Mouse (Mus musculus): ENCODE results near the gene Fhl3. TPM values are rescaled to one million over a fixed set of nuclear protein-coding genes. Genes with fewer than 3 reads are reported as not detected.

Fhl3 gene
- polyA plus RNA-seq, 1 experiment from 2014 or later = 2.7 TPM

- H3K27me3 ChIP-seq (ENCODE audit: insufficient read depth, low read length) = no peaks in the 10 kb centered on the region
- TF ChIP-seq CTCF (IDR thresholded peaks at IDR 0.05; ENCODE audit: low read depth) (no peak), EP300 (IDR thresholded peaks at IDR 0.05; ENCODE audit: low read depth) (no peak)
- peak overlapping the region; percentile 86 for H3K9ac ChIP-seq (replicated peaks)
- peak overlapping the region; percentile 83 for H3K4me3 ChIP-seq (ENCODE audit: low read depth, low read length)
- H3K36me3 ChIP-seq (replicated peaks; ENCODE audit: insufficient read depth, low read length) = 0 out of 2 replicates have a peak, but pooled peaks cover 3% of the 10 kb centered on the region
- no peak for ATAC-seq
- 59% methylated on average over 3 of the region's 3 CpGs for WGBS (ENCODE audit: insufficient replicate concordance)
- H3K4me1 ChIP-seq (ENCODE audit: insufficient read depth) = peaks cover 26% of the 10 kb centered on the region
- peak overlapping the region; percentile 60; the same call in 1 of the 2 replicates for H3K27ac ChIP-seq (ENCODE audit: low read depth)
- no peak for DNase-seq
- H3K4me2 ChIP-seq (ENCODE audit: low read depth, low read length) = peak overlapping the region; percentile 84
- no peaks in the 10 kb centered on the region for H3K9me3 ChIP-seq (ENCODE audit: low read length)
Measured at GRCm38 (mm10) chr4:124692416-124692861, 8.1 kb upstream of the Fhl3 start.

DNA sequence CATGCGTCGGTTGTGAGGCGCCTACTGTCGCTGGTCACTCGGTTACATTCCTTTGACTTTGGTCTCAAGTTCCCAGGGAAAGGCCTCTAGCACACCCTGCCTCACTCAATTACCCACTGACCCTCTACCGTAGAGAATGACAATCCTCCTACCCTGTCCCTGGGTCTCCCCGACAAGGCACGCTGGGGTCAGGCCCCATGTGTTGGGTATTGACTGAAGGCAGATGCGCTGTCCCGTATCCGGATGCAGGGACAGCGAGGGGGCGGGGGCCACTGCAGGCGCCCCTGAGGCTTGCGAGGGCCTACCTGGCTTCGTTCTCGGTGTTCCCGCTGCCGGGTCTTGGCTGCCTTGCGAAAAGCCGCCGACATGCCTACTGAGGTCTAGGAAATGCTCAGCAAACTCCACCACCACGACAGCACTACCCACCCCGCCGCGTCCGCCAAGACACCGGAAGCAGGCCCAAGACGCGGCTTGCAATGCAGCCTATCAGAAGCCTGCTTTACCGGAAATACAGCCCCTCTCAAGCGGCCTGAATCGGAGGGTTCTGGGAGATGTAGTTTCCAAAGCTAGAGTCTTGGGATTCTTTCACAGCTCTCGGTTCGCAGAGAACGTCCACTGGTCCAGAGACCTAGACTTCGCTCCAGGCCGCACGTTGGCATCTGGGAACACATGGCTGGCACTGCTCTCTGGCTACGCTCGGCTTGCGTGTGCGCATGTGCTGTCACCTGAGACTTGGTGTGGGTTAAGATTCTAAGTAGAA, 7.2 kb upstream of the Fhl3 start, which contains the start of gene Utp11:
Utp11 (minus strand) TSS at position 466 of the 760 bp plus-strand sequence.
- Histone ChIP-seq H3K4me3 (ENCODE audit: low read depth, low read length) (peak within 1 kb of the TSS; percentile 83), H3K4me2 (ENCODE audit: low read depth, low read length) (peak within 1 kb of the TSS; percentile 84), H3K9me3 (ENCODE audit: low read length) (no peaks in the 10 kb centered on the region), H3K27ac (ENCODE audit: low read depth) (peak within 1 kb of the TSS; percentile 60), H3K27me3 (ENCODE audit: insufficient read depth, low read length) (no peaks in the 10 kb centered on the region), H3K4me1 (ENCODE audit: insufficient read depth) (peaks cover 26% of the 10 kb centered on the region), H3K36me3 (replicated peaks; ENCODE audit: insufficient read depth, low read length) (no peaks in the 10 kb centered on the region), H3K9ac (replicated peaks) (peak within 1 kb of the TSS; percentile 86)
- WGBS (ENCODE audit: insufficient replicate concordance) = 1% methylated on average over 43 of the region's 43 CpGs
- peak; percentile 97 for ATAC-seq
- TF ChIP-seq EP300 (IDR thresholded peaks at IDR 0.05; ENCODE audit: low read depth) (no peak), CTCF (IDR thresholded peaks at IDR 0.05; ENCODE audit: low read depth) (no peak)
- peak; percentile 88 for DNase-seq

GRCm38 (mm10) chr4:124694572-124694971, 5.9 kb upstream of the Fhl3 start:
- Histone ChIP-seq H3K4me3 (ENCODE audit: low read depth, low read length) (no peak overlapping the region), H3K27ac (ENCODE audit: low read depth) (no peak overlapping the region), H3K36me3 (replicated peaks; ENCODE audit: insufficient read depth, low read length) (no peaks in the 10 kb centered on the region), H3K4me1 (ENCODE audit: insufficient read depth) (peaks cover 26% of the 10 kb centered on the region), H3K27me3 (ENCODE audit: insufficient read depth, low read length) (no peaks in the 10 kb centered on the region), H3K9me3 (ENCODE audit: low read length) (no peaks in the 10 kb centered on the region), H3K9ac (replicated peaks) (no peak overlapping the region), H3K4me2 (ENCODE audit: low read depth, low read length) (no peak overlapping the region)
- ATAC-seq (no peak), DNase-seq (no peak)
- no peak for TF ChIP-seq EP300 (IDR thresholded peaks at IDR 0.05; ENCODE audit: low read depth)
- no peak for TF ChIP-seq CTCF (IDR thresholded peaks at IDR 0.05; ENCODE audit: low read depth)
- WGBS (ENCODE audit: insufficient replicate concordance) = 93% methylated on average over 2 of the region's 2 CpGs

DNA sequence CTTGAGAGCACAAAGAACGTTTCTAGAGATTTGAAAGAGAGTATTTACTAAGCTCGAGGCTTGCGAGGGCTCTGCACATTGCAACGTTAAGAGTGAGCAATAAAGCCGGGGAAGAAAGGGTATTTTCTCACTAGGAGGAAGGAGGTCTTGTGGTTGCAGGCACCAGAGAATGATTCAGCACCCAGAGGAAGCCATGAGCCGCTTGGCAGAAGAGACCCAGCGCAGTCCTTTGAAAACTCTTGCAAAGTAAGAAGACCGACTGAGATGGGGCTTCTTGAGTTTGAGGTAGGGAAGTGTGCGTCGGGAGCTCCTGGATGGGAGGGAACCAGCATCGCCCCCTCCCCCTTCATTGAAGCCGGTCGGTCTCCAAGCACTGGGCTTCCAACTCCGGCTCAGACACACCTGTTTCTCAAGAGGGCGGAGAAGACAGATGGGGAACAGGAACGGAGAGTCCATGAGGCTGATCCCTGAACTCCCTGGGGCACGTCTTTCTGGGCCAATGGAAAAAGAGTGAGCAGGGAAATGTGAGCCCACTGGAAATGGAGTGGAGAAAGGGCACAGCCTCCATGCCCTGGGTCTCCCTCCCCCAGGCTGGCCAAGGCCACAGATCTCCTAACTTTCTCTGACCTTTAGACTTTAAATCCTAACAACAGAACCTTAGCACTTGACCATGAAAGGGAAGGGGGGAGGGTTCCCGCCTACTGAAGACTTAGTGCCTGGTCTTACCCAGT, 4.5 kb upstream of the Fhl3 start:
- Histone ChIP-seq H3K9me3 (ENCODE audit: low read length) (no peaks in the 10 kb centered on the region), H3K9ac (replicated peaks) (no peak overlapping the region), H3K4me2 (ENCODE audit: low read depth, low read length) (peak overlapping the region; percentile 57), H3K36me3 (replicated peaks; ENCODE audit: insufficient read depth, low read length) (no peaks in the 10 kb centered on the region), H3K4me1 (ENCODE audit: insufficient read depth) (peaks cover 30% of the 10 kb centered on the region), H3K27ac (ENCODE audit: low read depth) (peak overlapping the region; percentile 7; the same call in 1 of the 2 replicates), H3K27me3 (ENCODE audit: insufficient read depth, low read length) (0 out of 2 replicates have a peak, but pooled peaks cover 5% of the 10 kb centered on the region), H3K4me3 (ENCODE audit: low read depth, low read length) (peak overlapping the region; percentile 7)
- 8% methylated on average over 18 of the region's 18 CpGs for WGBS (ENCODE audit: insufficient replicate concordance)
- no peak for ATAC-seq
- TF ChIP-seq EP300 (IDR thresholded peaks at IDR 0.05; ENCODE audit: low read depth) (no peak), CTCF (IDR thresholded peaks at IDR 0.05; ENCODE audit: low read depth) (no peak)
- DNase-seq = no peak

DNA sequence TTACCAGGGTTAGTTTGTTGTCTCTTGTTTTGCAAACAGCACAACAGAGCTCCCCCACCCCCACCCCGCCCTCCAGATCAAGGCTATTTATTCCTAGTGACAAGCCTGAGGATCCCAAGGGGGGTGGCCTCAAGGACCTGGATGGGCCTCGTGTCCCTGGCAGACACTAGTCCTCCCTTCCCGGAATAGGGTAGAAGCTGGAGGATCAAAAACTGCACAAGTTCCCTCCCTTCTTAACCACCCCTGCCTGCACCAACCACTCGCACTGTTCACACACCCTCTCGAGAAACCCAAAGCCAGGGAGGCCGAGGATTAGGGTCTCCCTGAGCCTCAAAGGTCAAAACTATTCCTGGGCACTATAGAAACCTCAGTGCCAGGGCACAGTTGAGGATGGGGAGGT, 710 bp upstream of the Fhl3 start:
- Histone ChIP-seq H3K4me2 (ENCODE audit: low read depth, low read length) (peak overlapping the region; percentile 99), H3K4me1 (ENCODE audit: insufficient read depth) (peaks cover 37% of the 10 kb centered on the region), H3K27ac (ENCODE audit: low read depth) (peak overlapping the region; percentile 71; the same call in 1 of the 2 replicates), H3K4me3 (ENCODE audit: low read depth, low read length) (peak overlapping the region; percentile 79; the same call in 1 of the 2 replicates), H3K9me3 (ENCODE audit: low read length) (no peaks in the 10 kb centered on the region), H3K9ac (replicated peaks) (0 out of 2 replicates have a peak overlapping the region, but pooled peaks have one; percentile 77), H3K27me3 (ENCODE audit: insufficient read depth, low read length) (0 out of 2 replicates have a peak, but pooled peaks cover 5% of the 10 kb centered on the region), H3K36me3 (replicated peaks; ENCODE audit: insufficient read depth, low read length) (no peaks in the 10 kb centered on the region)
- no peak for TF ChIP-seq EP300 (IDR thresholded peaks at IDR 0.05; ENCODE audit: low read depth)
- TF ChIP-seq CTCF (IDR thresholded peaks at IDR 0.05; ENCODE audit: low read depth) = no peak
- ATAC-seq (no peak), DNase-seq (no peak)
- WGBS (ENCODE audit: insufficient replicate concordance) = 44% methylated on average over 6 of the region's 6 CpGs

Measured in liver, postnatal 0 days (tissue).